8 mouse cellular contexts compared by ENCODE assay signal in genomic region chr13:84221820-84222681, GRCm38 (mm10). TPM values are rescaled to one million over a fixed set of nuclear protein-coding genes. Genes with fewer than 3 reads are reported as not detected.
DNase-seq lines count a peak whose midpoint lies in the region; ATAC-seq lines count a peak whose summit lies in the region.

Tmem161b (plus strand) TSS chr13:84222296.

- peak within 1 kb of the TSS; percentile 64 for H3K4me3 ChIP-seq in hindbrain, embryonic 16.5 days (ENCODE audit: low read length)
- peak within 1 kb of the TSS; percentile 80 for H3K4me3 ChIP-seq in macrophage (ENCODE audit: inconsistent target)

- H3K9ac ChIP-seq in hindbrain, embryonic 16.5 days (ENCODE audit: low read depth, low read length): peak within 1 kb of the TSS; percentile 74

- peak; percentile 76 for DNase-seq in WW6 (ENCODE audit: low read depth, low spot score)
- DNase-seq in cerebellum, postnatal 4 days (ENCODE audit: low spot score in 2 of 2): peak; percentile 61 to 84
- DNase-seq in gastrocnemius, adult 18-20 months (ENCODE audit: low spot score): peak; percentile 88
- peak; percentile 85 to 90 for DNase-seq in left cerebral cortex, adult 18-20 months (ENCODE audit: low spot score in 2 of 2)
- DNase-seq in right cerebral cortex, adult 18-20 months: peak; percentile 92
- peak; percentile 49 for DNase-seq in urinary bladder, postnatal 10 days (ENCODE audit: low spot score)

- WGBS in hindbrain, embryonic 16.5 days: under 1% methylated on average over 45 of the region's 52 CpGs
- 1% methylated on average over 49 of the region's 52 CpGs for WGBS in macrophage (ENCODE audit: missing documents)

- peaks cover 8% of the 10 kb centered on the region for H3K4me1 ChIP-seq in hindbrain, embryonic 16.5 days (ENCODE audit: control insufficient read depth, insufficient read depth, low read depth, low read length)

- H3K36me3 ChIP-seq in hindbrain, embryonic 16.5 days (ENCODE audit: control insufficient read depth, insufficient read depth, low read length): no peaks in the 10 kb centered on the region
- H3K36me3 ChIP-seq in macrophage (ENCODE audit: inconsistent target): no peaks in the 10 kb centered on the region

- H3K27ac ChIP-seq in hindbrain, embryonic 16.5 days (ENCODE audit: low read depth, low read length): peak within 1 kb of the TSS; percentile 44
- peak within 1 kb of the TSS; percentile 50 for H3K27ac ChIP-seq in macrophage

- peaks cover 48% of the 10 kb centered on the region for H3K79me2 ChIP-seq in macrophage (ENCODE audit: inconsistent target)

- H3K4me2 ChIP-seq in hindbrain, embryonic 16.5 days (ENCODE audit: low read length): peak within 1 kb of the TSS; percentile 94

- H3K27me3 ChIP-seq in hindbrain, embryonic 16.5 days (replicated peaks; ENCODE audit: control insufficient read depth, insufficient read depth, low read length): no peaks in the 10 kb centered on the region

- H3K9me3 ChIP-seq in hindbrain, embryonic 16.5 days (ENCODE audit: control insufficient read depth, low read length): no peaks in the 10 kb centered on the region

- peak; percentile 100 for ATAC-seq in hindbrain, embryonic 16.5 days

RNA-seq across cellular contexts. Expression of gene Tmem161b, which starts in this region (rescaled TPM):
- total RNA-seq in gastrocnemius, adult 18-20 months (2021): 10 to 100 TPM; 11.5 to 11.6 TPM
- 22.9 and 25.5 TPM in 2 replicates for polyA plus RNA-seq in hindbrain, embryonic 16.5 days (2015; fragmentation: Nextera tagmentation; extraction: Ambion mirVana)
- 10 to 100 TPM; 24.9 to 29.8 TPM for total RNA-seq in left cerebral cortex, adult 18-20 months (2021)
- 10 to 100 TPM; 34.9 to 97.6 (median 67.2) TPM for total RNA-seq in macrophage (2018; cell fraction: chromatin; rRNA removed)
- 10 to 100 TPM in 11 of 26 experiments, 1 to 10 TPM in 15; 5.6 to 14.4 (median 9.4) TPM for total RNA-seq in macrophage (2018; cell fraction: cytosol; rRNA removed)
- total RNA-seq in macrophage (2018; cell fraction: nucleus; rRNA removed): 10 to 100 TPM; 31.8 to 88.2 (median 54.9) TPM
- 7.6 to 10.2 TPM (median 8.7 TPM) in 3 replicates for polyA plus RNA-seq in macrophage (2018)

Comparison
In these comparisons a context has a peak if more than half of its experiments do, and no peak if none do; other contexts are left out.
1. Peak in every context shown above with its lines: DNase-seq, ATAC-seq, H3K4me3 ChIP-seq and H3K27ac ChIP-seq.